Mouse (Mus musculus): ENCODE results near the gene Cnfn.
"Not testable (repeated sequence)": the region's sequence is repeated elsewhere in the genome, so short reads cannot be mapped to it uniquely, and the experiment has no call there.

Gene Cnfn

DNA sequence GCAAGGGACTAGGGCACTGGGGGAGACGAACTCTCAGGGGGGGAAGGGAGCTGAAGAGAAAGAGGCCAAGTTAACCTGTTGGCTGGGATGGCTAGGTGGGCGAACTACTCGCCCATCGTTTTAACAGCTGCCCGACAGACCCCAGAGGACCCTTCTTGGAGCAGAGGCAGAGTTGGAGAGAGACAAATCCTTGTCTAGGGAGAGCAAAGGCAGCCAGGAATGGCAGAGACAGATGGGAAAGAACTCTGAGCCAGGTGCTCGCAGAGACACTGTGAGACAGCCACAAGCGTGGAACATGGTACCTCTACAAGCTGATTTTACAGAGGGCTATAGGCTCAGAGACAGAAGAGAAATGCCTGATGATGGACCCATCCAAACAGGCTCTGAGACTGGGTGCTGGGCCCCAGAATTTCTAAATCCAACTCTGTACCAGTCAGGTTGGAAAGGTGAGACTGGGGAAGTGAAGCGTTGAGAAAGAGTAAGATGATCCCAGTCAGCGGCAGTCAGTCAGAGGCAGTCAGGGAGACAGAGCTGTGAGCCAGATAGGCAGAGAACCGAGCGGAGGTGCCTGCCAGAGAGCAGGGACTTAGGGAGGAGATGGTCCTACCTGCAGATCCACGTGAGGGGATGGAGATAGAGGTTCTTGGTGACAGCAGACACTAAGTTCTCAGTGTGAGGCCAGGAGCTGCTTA lies at the start of gene Cnfn:
Cnfn (minus strand) TSS at position 667 of the 692 bp plus-strand sequence.
- DNase-seq (ENCODE audit: low read depth, low spot score), result no peak

DNA sequence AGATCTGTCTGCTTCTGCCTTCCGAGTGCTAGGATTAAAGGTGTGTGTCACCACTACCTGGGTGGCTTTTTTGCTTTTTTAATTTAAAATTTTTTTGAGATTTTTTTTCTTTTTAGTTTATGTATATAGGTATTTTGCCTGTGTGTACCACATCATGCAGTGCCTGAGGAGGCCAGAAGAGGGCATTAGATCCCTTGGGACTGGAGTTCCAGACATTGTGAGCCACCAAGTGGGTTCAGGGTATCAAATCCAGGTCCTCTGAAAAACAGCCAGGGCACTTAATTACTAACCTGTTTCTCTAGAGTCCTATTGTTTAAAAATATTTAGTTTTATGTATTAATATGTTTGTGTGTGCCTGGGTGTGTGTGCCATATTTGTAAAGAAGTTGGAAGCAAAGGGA lies 48.1 kb upstream of the Cnfn start:
- DNase-seq (ENCODE audit: low read depth, low spot score), result peak; percentile 37

GRCm38 (mm10) chr7:25412833-25413441 lies 43.4 kb upstream of the Cnfn start, which contains the start of gene Cxcl17:
Gene Cxcl17 (minus strand): TSS chr7:25412886.
- DNase-seq (ENCODE audit: low read depth, low spot score), result no peak

DNA sequence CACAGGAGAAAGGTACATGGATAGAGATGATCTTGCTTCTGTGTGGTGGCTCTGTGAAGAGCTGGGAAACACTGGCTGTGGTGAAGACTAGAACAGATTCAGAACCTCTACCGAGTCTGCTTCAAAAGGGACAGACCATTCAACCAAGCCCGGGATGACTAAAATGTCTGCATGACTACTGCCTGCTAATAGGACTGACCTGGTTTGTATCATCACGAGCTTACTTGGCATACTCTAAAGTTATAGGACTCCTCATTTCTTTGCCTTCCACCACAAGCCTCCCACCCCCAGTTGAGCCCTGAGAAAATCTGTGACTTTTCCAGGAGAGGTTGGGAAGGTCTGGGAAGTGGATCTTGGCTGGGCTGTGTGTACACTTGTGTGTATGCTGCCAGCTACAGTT lies 42.3 kb upstream of the Cnfn start:
- DNase-seq (ENCODE audit: low read depth, low spot score), result no peak

DNA sequence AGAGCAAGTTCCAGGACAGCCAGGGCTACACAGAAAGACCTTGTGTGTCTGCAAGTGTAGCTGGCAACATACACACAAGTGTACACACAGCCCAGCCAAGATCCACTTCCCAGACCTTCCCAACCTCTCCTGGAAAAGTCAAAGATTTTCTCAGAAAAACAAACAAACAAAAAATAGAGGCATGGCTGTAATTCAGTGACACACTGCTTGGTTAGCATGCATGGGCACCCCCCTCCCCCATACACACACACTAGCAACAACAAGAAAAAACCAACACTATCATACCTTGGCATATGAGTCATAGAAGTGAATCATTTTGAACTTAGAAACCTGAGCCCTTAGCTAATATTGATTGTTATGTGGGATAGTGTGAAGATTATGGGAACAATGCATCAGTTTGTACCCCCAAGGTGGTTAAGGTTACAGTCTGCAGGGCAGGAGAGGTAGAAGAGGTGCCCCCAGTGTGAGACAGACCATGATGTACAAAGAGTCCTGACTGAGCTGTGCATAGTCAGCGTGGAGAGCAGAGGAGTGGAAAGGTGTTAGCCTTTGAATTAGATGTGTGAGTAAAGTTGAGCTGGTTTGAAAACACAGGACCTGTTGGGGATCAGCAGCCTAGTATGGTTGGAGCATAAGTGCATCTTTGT lies 41.6 kb upstream of the Cnfn start:
- no peak for DNase-seq (ENCODE audit: low read depth, low spot score)

GRCm38 (mm10) chr7:25409114-25409760 lies 39.7 kb upstream of the Cnfn start:
- DNase-seq (ENCODE audit: low read depth, low spot score), result peak; percentile 75

GRCm38 (mm10) chr7:25406468-25406867 lies 36.9 kb upstream of the Cnfn start:
- no peak for DNase-seq (ENCODE audit: low read depth, low spot score)

DNA sequence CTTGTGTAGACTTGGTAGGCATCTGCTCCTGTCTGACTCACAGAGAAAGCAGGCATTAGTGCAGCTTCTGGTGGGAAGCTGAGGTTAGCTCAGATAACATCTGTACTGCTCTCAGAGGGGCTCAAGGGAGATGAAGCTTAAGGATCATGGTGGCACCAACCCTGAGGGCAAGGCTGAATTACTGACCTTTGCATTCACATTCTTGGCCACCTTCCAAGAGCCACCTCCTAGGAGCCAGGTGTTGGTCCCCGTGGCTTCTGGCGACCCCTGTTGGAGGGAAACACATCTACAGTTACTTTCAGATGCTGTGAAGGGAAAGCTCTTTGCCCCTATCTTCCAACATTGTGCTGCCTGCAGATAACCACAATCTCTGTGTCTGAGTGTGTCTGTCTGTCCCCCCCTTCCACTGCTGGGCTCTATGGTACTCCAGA lies 33.2 kb upstream of the Cnfn start:
- peak; percentile 80 for DNase-seq (ENCODE audit: low read depth, low spot score)

- DNase-seq (ENCODE audit: low read depth, low spot score), result no peak
Measured at GRCm38 (mm10) chr7:25401986-25402385, 32.5 kb upstream of the Cnfn start.

GRCm38 (mm10) chr7:25401551-25401950 lies 32.0 kb upstream of the Cnfn start:
- DNase-seq (ENCODE audit: low read depth, low spot score), result no peak

DNA sequence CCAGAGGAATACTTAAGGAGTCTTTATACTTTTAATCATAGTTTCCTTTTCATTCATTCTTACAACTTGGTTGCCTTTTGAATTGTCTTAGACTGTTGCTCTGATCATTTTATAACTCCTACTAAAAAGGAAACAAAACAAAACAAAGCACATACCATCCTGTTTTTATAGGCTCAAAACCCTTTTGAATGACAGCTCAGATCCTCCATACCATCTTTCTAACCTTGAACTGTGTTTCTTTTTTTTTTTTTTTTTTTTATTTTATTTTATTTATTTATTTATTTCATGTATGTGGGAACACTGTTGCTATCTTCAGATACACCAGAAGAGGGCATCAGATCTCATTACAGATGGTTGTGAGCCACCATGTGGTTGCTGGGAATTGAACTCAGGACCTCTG lies 29.5 kb upstream of the Cnfn start:
- not testable (repeated sequence) for DNase-seq (ENCODE audit: low read depth, low spot score)

DNA sequence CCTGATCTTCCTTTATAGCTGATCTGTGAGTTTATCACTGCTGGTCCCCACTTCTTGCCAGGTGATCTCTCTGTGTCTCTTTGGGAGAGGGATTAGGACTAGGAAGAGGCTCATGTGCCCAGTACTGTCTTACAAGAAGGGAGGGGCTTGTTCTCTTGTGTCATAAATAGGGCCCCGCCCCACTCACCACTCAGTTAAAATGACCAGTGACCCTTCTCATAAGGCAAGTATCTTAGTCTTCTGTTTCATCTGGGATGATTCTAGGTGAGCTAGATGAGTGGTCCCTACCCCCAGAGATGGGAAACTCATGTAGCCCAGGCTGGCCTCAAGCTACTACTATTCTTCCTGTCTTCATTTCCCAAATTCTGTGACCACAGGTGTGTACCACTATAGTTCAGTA lies 29.1 kb upstream of the Cnfn start, which contains the start of gene Lipe:
Lipe (minus strand) TSS at position 101 of the 400 bp plus-strand sequence.
- DNase-seq (ENCODE audit: low read depth, low spot score), result no peak

- DNase-seq (ENCODE audit: low read depth, low spot score), result no peak
Measured at GRCm38 (mm10) chr7:25396621-25397020, 27.1 kb upstream of the Cnfn start.

DNA sequence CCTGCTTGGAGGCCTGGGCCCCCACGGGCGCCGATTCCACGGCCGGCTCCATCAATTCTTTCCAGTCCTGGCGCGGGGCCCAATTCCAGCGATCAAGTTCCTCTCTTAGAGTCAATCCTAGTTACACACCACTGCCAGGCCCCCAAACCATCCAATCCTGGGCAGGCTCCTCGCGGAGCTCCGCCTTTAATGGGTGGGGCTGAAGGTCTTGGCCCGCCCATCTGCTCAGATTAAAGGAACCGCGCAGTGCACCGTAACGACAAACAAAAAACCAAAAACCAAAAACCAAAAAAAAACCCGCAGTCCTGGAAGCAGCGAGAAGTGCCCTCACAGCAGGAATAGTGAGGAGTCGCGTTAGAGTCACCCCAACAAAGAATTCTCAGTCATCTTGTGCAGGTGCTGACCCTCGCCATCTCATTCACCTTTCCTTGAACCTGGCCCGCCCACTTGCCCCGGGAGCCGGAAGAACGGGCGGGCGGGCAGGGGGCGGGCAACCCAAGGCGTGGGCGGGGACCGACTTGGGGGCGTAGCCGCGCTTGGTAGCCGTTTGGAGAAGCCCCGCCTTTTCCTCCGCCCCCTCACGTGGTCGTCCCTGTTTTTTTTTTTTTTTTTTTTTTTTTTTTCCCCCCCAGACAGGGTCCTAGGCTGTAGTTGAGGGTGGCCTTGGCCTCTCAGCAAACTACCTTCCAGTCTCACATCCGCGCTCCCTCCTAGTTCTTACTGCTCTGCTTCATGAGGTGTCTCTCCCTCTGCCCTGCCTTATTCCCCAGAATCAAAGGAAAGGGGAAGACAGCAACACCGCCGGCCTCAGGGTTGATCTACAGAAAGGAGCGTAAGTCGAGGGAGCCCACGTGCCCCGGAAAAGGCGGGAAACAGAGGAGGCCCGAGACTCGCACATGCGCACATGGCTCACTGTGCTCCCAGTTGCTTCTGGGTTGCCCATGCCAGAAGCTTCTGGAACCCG lies 26.3 kb upstream of the Cnfn start:
- peak; percentile 97 for DNase-seq (ENCODE audit: low read depth, low spot score)

GRCm38 (mm10) chr7:25395186-25395557 lies 25.6 kb upstream of the Cnfn start:
- peak; percentile 80 for DNase-seq (ENCODE audit: low read depth, low spot score)

- no peak for DNase-seq (ENCODE audit: low read depth, low spot score)
Measured at GRCm38 (mm10) chr7:25394754-25395153, 25.2 kb upstream of the Cnfn start.

DNA sequence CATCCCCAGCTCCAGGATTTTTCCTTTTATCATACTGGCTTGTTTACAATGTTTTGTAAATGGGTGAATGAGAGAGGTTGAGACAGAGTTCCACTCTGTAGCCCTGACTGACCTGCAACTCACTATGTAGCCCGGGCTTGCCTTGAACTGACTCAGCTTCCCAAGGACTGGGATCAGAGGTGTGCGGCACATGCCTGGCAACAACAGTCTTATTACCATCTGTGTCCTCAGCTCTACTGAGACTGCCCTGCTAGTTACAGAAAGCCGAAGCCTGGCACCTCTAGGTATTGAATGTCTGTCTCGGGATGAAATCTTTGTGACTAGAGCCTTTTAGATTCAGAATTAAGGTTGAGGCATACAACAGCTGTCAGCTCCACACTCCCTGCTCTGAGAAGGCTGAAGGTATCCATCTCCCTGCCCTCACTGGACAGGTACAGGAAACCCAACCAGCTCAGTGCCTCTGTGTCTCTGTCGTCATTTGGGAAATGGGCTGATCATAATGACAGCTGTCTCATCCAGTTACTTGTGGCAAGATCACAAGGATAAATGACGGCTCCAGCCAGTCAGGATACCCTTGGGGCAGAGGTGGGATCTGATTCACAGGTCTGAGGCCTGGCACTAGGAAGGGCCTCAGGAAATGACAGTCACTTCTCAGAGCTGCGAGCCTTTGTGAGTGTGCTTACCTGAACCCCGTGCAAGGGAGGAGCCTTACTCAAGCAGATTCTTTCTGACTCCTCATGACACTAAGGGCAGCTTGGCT lies 24.1 kb upstream of the Cnfn start:
- no peak for DNase-seq (ENCODE audit: low read depth, low spot score)

GRCm38 (mm10) chr7:25392851-25393250 lies 23.3 kb upstream of the Cnfn start:
- no peak for DNase-seq (ENCODE audit: low read depth, low spot score)

DNA sequence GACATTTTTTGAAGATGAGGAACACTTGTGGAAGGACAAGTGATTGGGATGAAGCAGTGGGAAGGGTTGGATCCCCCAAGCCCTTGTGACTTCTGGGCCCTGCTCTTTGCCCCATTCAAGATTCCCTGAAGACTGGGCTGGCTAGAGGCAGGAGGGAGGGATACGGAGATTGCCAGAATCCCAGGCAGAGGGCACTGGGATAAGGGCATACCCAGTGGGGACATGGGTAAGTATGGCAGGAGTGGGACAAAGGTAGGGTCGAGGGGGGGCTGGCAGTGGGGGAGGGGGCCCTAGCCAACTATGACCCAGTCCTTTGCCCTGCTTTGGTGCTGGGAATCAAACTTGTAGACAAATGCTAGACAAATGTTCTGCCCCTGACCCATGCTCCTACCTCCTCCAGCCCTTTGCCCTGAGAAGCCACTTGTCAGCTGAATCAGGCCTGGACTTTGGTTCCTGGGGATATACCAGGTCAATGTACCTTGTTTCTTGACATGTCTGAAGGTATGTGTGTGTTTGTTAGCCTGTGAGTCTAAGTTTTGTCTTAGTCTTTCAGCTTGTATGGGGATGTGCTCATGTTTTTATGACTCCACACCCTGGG lies 22.4 kb upstream of the Cnfn start:
- no peak for DNase-seq (ENCODE audit: low read depth, low spot score)

DNA sequence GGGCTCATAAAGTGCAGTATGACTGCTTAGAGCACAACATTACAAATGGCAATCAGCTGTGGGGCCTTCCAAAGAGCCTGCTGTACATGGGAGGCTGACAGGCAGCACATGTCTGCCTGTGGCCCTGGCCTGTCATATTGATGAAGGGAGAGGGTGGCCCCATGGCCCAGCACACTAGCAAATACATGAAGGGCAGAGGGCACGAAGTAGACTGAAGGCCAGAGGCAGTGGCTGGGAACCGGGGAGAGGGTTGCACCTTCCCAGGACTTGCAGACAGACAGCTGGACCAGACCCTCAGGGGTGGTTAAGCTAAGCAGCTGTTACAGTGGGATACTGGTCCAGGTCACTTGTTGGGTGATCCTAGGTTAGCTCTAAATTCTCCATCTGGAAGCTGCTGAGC lies 21.5 kb upstream of the Cnfn start:
- DNase-seq (ENCODE audit: low read depth, low spot score), result no peak

Data from A20 (cell line).